Mouse (Mus musculus) small intestine, adult 2 months (tissue): ENCODE results near the gene Gm20671. TPM values are rescaled to one million over a fixed set of nuclear protein-coding genes. Genes with fewer than 3 reads are reported as not detected.
"Not testable (repeated sequence)": the region's sequence is repeated elsewhere in the genome, so short reads cannot be mapped to it uniquely, and the experiment has no call there.

Source experiments
- H3K27ac ChIP-seq: fragments of 200-500 bp; 2 replicates; pipeline ENCODE4 v1.5.1; 2012; ENCODE audit warnings: low read depth, low read length, control low read depth, inconsistent platforms; ENCODE audit not compliant: insufficient read depth
- H3K27me3 ChIP-seq: fragments of 200-500 bp; 2 replicates; pipeline ENCODE4 v1.6.1; 2012; ENCODE audit warnings: mild to moderate bottlenecking, moderate library complexity, low read length, inconsistent platforms; ENCODE audit not compliant: control insufficient read depth, insufficient read depth
- H3K36me3 ChIP-seq: fragments of 200-500 bp; 2 replicates; pipeline ENCODE4 v1.6.1; 2012; ENCODE audit warnings: mild to moderate bottlenecking, low read length, control low read depth, inconsistent platforms; ENCODE audit not compliant: control insufficient read depth, insufficient read depth
- H3K4me1 ChIP-seq: fragments of 200-500 bp; 2 replicates; pipeline ENCODE4 v1.6.1; 2012; ENCODE audit warnings: low read length, inconsistent platforms, mixed read lengths; ENCODE audit not compliant: control insufficient read depth, insufficient read depth, insufficient read length
- H3K4me3 ChIP-seq: fragments of 200-500 bp; 2 replicates; pipeline ENCODE4 v1.5.1; 2012; ENCODE audit warnings: low read depth, mild to moderate bottlenecking, control low read depth, inconsistent platforms, low read length, moderate library complexity
- CTCF ChIP-seq: fragments of 200-500 bp; IDR thresholded peaks from 2 replicates; pipeline ENCODE4 v1.5.1; 2012; ENCODE audit warnings: low read depth, mild to moderate bottlenecking, control low read depth, inconsistent platforms, low read length, moderate library complexity, mixed read lengths; ENCODE audit not compliant: insufficient replicate concordance, insufficient read length; ENCODE audit errors: extremely low read depth
- POLR2A ChIP-seq: fragments of 200-500 bp; IDR thresholded peaks from 2 replicates; pipeline ENCODE4 v1.6.1; 2012; ENCODE audit warnings: low read depth, mild to moderate bottlenecking, control low read depth, inconsistent platforms, low read length, moderate library complexity
- whole genome bisulfite sequencing: fragments of 180-500 bp; shearing (Covaris S2); methylation state at CpG from one replicate; pipeline ENCODE4 v1.1.7; 2018; 5-methylcytosine and 5-hydroxymethylcytosine counted together
- polyA plus RNA-seq: library from polyadenylated mRNA; depleted of rRNA; stranded (reverse); fragments of >200 nt; gene quantifications from 2 replicates; pipeline ENCODE4 v1.2.3, GENCODE M21; 2012

Gm20671 gene
- polyA plus RNA-seq, 1 experiment = 17.1 TPM

DNA sequence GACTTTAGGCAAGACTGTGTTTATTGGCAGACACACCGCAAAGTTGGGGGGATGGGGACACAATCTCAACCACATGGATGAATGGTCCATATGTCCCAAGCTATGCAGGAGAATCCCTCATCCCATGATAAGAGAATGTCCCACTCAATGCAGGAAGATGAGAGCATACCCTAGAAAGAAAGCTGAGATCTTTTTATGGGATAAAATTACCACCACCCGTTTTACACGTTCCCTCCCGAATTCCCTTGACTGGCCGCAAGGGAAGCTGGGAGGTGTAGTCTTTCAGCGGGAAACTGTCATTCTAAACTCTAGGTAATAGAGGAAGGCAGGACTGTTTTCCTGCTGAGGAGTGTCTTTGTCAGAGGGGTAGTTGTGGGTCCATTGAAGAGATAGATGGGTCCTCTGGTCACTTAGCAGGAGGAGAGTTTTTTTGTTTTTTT lies 30.9 kb upstream of the Gm20671 start:
- Histone ChIP-seq H3K36me3 (no peaks in the 10 kb centered on the region), H3K27me3 (no peaks in the 10 kb centered on the region), H3K4me1 (no peaks in the 10 kb centered on the region), H3K27ac (no peak overlapping the region), H3K4me3 (peak overlapping the region; percentile 32)
- WGBS = 2% methylated on average over 6 of the region's 6 CpGs
- TF ChIP-seq CTCF (no peak), POLR2A (no peak)

DNA sequence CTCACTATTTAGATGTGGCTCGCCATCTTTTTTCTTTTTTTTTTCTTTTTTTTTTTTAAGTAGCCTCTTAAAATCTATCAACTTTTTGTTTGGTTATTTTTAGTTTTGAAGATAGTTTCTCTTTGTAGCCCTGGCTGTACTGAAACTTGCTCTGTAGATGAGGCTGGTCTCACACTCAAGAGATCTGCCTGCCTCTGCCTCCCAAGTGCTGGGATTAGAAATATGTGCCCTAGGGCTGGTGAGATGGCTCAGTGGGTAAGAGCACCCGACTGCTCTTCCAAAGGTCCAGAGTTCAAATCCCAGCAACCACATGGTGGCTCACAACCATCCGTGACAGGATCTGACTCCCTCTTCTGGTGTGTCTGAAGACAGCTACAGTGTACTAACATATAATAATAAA lies 28.4 kb upstream of the Gm20671 start:
- H3K27ac ChIP-seq, H3K4me1 ChIP-seq, H3K4me3 ChIP-seq, H3K36me3 ChIP-seq, H3K27me3 ChIP-seq: not testable (repeated sequence)
- WGBS = 78% methylated on average over 3 of the region's 3 CpGs

DNA sequence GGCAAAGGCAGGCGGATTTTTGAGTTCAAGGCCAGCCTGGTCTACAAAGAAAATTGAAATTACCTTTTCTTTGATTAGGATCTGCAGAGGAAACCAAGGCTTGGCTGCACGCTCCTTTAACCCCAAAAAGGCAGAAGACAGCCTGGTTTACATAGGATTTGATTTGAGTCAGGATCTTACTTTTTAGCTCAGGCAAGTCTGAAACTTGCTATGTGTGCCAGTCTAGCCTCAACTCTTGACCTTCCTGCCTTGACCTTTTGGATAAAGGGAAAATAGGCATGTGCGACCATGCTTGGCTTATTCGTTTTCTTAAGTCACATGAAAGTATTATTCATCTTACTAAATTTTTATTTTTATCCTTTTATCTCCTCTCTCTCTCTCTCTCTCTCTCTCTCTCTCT lies 27.9 kb upstream of the Gm20671 start:
- H3K4me3 ChIP-seq = no peak overlapping the region
- WGBS = 92% methylated on average over 4 of the region's 4 CpGs
- peaks cover 4% of the 10 kb centered on the region; the same call in 1 of the 2 replicates for H3K4me1 ChIP-seq
- H3K27me3 ChIP-seq = no peaks in the 10 kb centered on the region
- TF ChIP-seq CTCF = no peak
- no peak for TF ChIP-seq POLR2A
- peaks cover 1% of the 10 kb centered on the region; the same call in 1 of the 2 replicates for H3K36me3 ChIP-seq
- H3K27ac ChIP-seq = no peak overlapping the region

DNA sequence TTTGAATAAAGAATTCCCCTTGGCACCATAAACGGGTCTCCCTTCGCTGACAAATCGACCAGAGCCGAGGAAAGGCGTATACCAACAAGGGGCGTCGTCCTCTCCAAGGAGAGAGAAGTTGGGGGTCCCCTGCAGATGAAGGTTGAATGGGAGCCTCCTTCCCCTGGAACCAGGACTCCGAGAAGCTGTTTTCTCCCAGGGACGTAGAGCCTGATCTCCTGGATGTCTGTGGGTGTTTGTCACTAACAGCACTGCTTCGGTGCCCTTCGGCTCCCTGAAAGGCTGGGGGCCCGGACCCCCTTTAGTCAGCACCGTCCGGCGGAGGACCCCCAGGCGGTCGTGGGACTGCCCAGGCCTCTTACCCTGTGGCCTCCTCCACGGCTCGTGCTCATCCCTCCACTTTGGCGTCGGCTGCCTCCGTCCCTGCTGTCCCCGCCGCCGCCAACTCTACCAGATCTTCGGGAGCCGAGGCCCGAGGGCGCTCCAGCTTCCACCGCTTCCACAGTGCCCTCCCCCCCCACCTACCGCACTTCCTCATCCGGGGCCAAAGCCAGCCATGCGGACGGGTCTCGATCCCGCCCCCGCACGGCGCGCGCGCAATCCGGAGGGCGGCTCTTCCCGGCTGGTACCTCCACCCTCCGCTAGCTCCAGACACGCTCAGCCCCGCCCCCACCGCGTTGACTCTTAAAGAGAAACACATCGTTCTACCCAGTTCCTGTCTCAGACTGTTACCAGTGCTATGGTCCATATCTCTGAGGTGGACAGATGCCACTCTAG lies 27.0 kb upstream of the Gm20671 start, which contains the start of gene Prr14l:
Gene Prr14l (minus strand): TSS at position 526 of the 777 bp plus-strand sequence.
- Histone ChIP-seq H3K27me3 (no peaks in the 10 kb centered on the region), H3K27ac (peak within 1 kb of the TSS; percentile 59), H3K36me3 (peaks cover 3% of the 10 kb centered on the region; the same call in 1 of the 2 replicates), H3K4me3 (peak within 1 kb of the TSS; percentile 93), H3K4me1 (peaks cover 4% of the 10 kb centered on the region; the same call in 1 of the 2 replicates)
- WGBS = under 1% methylated on average over 51 of the region's 51 CpGs
- TF ChIP-seq POLR2A (peak; percentile 93), CTCF (no peak)

DNA sequence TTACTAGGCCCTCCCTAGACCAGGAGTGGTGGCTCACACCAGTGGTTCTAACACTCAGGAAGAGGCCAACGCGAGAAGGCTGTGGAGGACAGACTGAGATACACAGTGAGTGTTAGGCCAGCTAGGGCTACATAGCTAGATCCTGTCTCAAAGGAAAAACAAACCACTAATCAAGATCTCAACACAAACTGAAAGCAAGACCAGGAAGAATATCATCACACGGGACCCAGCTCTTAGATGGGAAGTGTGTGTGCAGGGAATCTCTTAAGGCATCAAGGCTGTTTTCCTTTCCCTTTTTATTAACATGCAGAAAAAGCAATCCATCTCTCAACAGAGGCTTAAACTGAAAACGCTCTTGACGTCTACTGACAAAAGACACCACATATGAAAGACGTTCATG lies 25.1 kb upstream of the Gm20671 start:
- Histone ChIP-seq H3K4me3 (no peak overlapping the region), H3K36me3 (peaks cover 3% of the 10 kb centered on the region; the same call in 1 of the 2 replicates), H3K27me3 (no peaks in the 10 kb centered on the region), H3K4me1 (peaks cover 4% of the 10 kb centered on the region; the same call in 1 of the 2 replicates), H3K27ac (no peak overlapping the region)
- 23% methylated on average over 6 of the region's 6 CpGs for WGBS
- TF ChIP-seq POLR2A (no peak), CTCF (no peak)

DNA sequence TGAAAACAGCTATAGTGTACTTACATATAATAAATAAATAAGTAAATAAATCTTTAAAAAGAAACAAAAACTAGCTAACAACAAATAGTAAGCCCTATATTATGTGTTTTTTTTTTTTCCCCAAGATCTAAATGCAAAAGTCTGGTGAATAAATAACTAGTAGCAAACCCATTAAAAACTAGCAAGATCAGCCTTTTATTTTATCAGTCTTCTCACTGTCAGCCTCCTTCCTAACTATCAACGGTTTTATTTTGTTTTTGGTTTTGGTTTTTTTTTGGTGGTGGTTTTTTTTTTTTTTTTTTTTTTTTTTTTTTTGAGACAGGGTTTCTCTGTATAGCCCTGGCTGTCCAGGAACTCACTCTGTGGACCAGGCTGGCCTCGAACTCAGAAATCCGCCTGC lies 22.7 kb upstream of the Gm20671 start:
- H3K4me3 ChIP-seq, H3K27ac ChIP-seq, H3K36me3 ChIP-seq, H3K4me1 ChIP-seq, H3K27me3 ChIP-seq: not testable (repeated sequence)
- 86% methylated on average over 3 of the region's 3 CpGs for WGBS

DNA sequence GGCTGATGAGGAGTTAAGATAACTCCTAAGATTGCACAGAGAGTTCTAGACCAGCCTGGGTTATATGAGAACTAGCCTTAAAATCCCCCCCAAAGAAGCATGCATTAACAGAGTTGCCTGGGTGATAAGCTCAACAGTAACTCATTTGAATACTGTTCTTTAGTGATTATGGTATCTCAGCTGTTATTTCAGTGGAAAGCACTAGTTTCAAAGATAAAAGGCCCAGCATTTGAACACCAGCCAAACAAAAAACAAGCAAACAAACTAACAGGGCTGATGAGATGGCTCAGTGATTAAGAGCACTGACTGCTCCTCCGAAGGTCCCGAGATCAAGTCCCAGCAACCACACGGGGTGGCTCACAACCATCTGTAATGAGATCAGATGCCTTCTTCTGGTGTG lies 22.3 kb upstream of the Gm20671 start:
- 94% methylated on average over 3 of the region's 3 CpGs for WGBS

DNA sequence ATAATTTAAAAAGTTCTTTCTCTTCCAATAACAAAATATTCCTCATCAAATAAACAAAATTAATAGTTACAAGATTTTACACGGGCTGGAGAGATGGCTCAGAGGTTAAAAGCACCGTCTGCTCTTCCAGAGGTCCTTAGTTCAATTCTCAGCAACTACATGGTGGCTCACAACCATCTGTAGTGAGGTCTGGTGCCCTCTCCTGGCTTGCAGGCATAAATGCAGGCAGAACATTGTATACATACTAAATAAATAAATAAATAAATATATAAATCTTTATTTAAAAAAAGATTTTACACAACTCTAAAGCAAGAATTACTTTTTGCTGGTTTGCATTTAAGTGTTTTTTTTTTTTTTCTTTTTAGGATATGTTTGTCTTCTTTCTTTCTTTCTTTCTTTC lies 13.1 kb upstream of the Gm20671 start:
- H3K4me1 ChIP-seq = no peaks in the 10 kb centered on the region
- no peaks in the 10 kb centered on the region for H3K27me3 ChIP-seq
- peaks cover 53% of the 10 kb centered on the region for H3K36me3 ChIP-seq
- TF ChIP-seq CTCF (no peak), POLR2A (no peak)
- no peak overlapping the region for H3K27ac ChIP-seq
- 95% methylated on average over 2 of the region's 2 CpGs for WGBS
- H3K4me3 ChIP-seq = no peak overlapping the region

More for the DNA sequence above, 22.3 kb upstream of the Gm20671 start:
- no peak for TF ChIP-seq CTCF
- Histone ChIP-seq H3K27me3 (no peaks in the 10 kb centered on the region), H3K4me1 (peaks cover 4% of the 10 kb centered on the region; the same call in 1 of the 2 replicates), H3K27ac (no peak overlapping the region), H3K36me3 (peaks cover 11% of the 10 kb centered on the region), H3K4me3 (no peak overlapping the region)
